Mouse (Mus musculus) C2C12 (cell line): ENCODE results near the gene Mrc2. TPM values are rescaled to one million over a fixed set of nuclear protein-coding genes. Genes with fewer than 3 reads are reported as not detected.

Experiments
- H3K27me3 ChIP-seq: one replicate; pipeline ENCODE4 v1.6.1; 2011; ENCODE audit not compliant: control insufficient read depth, insufficient read depth, insufficient read length
- H3K36me3 ChIP-seq: one replicate; pipeline ENCODE4 v1.6.1; 2011; ENCODE audit not compliant: control insufficient read depth, insufficient read depth
- H3K4me3 ChIP-seq: one replicate; pipeline ENCODE4 v1.5.1; 2011; ENCODE audit warnings: mild to moderate bottlenecking, control low read depth; ENCODE audit not compliant: poor library complexity, insufficient read depth, severe bottlenecking
- H3K79me2 ChIP-seq: one replicate; pipeline ENCODE4 v1.6.1; 2011; ENCODE audit not compliant: control insufficient read depth, insufficient read depth
- H3K79me3 ChIP-seq: one replicate; pipeline ENCODE4 v1.6.1; 2011; ENCODE audit warnings: low read depth, control low read depth
- H3ac ChIP-seq: one replicate; pipeline ENCODE3; 2011; ENCODE audit warnings: low read depth; ENCODE audit not compliant: control insufficient read depth, insufficient read length
- CEBPB ChIP-seq: IDR thresholded peaks from one replicate; pipeline ENCODE4 v1.6.1; 2011; ENCODE audit warnings: low read depth, mild to moderate bottlenecking, control low read depth, moderate library complexity
- CTCF ChIP-seq: IDR thresholded peaks from one replicate; pipeline ENCODE4 v1.5.1; 2011; ENCODE audit not compliant: control insufficient read depth, insufficient read depth, insufficient read length
- FOSL1 ChIP-seq: IDR thresholded peaks from one replicate; pipeline ENCODE4 v1.8.0; 2011; ENCODE audit warnings: mild to moderate bottlenecking, low read length; ENCODE audit not compliant: poor library complexity, insufficient read depth, severe bottlenecking
- MAX ChIP-seq: IDR thresholded peaks from one replicate; pipeline ENCODE4 v1.6.1; 2011; ENCODE audit warnings: mild to moderate bottlenecking, control low read depth
- MYOD1 ChIP-seq: IDR thresholded peaks from one replicate; pipeline ENCODE4 v1.6.1; 2011; ENCODE audit warnings: low read depth; ENCODE audit not compliant: control insufficient read depth, insufficient read length
- MYOG ChIP-seq: IDR thresholded peaks from one replicate; pipeline ENCODE4 v1.6.1; 2011; ENCODE audit not compliant: control insufficient read depth, insufficient read length; ENCODE audit errors: extremely low read depth
- USF1 ChIP-seq: IDR thresholded peaks from one replicate; pipeline ENCODE4 v1.6.1; 2011; ENCODE audit warnings: low read depth, mild to moderate bottlenecking, control low read depth, moderate library complexity
- polyA plus RNA-seq: library from polyadenylated mRNA; unstranded; fragments of >200 nt; fragmentation: generic; extraction: Trizol; gene quantifications from one replicate; pipeline ENCODE4 v1.2.1, GENCODE M21; 2012; ENCODE audit warnings: missing spikeins

Mrc2 gene
- polyA plus RNA-seq, 1 experiment = 28.7 TPM

- TF ChIP-seq MYOD1 = no peak
- TF ChIP-seq CEBPB = no peak
- no peak for TF ChIP-seq MAX
- no peaks in the 10 kb centered on the region for H3K79me3 ChIP-seq
- H3K79me2 ChIP-seq = no peaks in the 10 kb centered on the region
- H3K36me3 ChIP-seq = peaks cover 74% of the 10 kb centered on the region
- H3ac ChIP-seq = no peak overlapping the region
- H3K27me3 ChIP-seq = no peaks in the 10 kb centered on the region
- H3K4me3 ChIP-seq = no peak overlapping the region
These were observed 11.2 kb upstream of the Mrc2 start for GRCm38 (mm10) chr11:105281291-105281690.

- Histone ChIP-seq H3K79me2 (no peaks in the 10 kb centered on the region), H3K4me3 (no peak overlapping the region), H3K27me3 (no peaks in the 10 kb centered on the region), H3K79me3 (no peaks in the 10 kb centered on the region), H3K36me3 (peaks cover 73% of the 10 kb centered on the region), H3ac (no peak overlapping the region)
- no peak for TF ChIP-seq FOSL1
- TF ChIP-seq USF1 = no peak
- no peak for TF ChIP-seq CTCF
- no peak for TF ChIP-seq MAX
- TF ChIP-seq MYOD1 = no peak
- TF ChIP-seq CEBPB = no peak
- no peak for TF ChIP-seq MYOG
These were observed 10.5 kb upstream of the Mrc2 start for GRCm38 (mm10) chr11:105281763-105282459.

GRCm38 (mm10) chr11:105282460-105282859 lies 10.0 kb upstream of the Mrc2 start:
- H3K79me2 ChIP-seq = no peaks in the 10 kb centered on the region
- H3K36me3 ChIP-seq = peaks cover 73% of the 10 kb centered on the region
- H3K4me3 ChIP-seq = no peak overlapping the region
- no peak for TF ChIP-seq MAX
- TF ChIP-seq FOSL1 = no peak
- no peak for TF ChIP-seq CTCF
- no peak for TF ChIP-seq MYOG
- no peak for TF ChIP-seq MYOD1
- TF ChIP-seq USF1 = no peak
- TF ChIP-seq CEBPB = no peak
- no peak overlapping the region for H3ac ChIP-seq
- H3K27me3 ChIP-seq = no peaks in the 10 kb centered on the region
- H3K79me3 ChIP-seq = no peaks in the 10 kb centered on the region

- Histone ChIP-seq H3K79me2 (no peaks in the 10 kb centered on the region), H3K27me3 (no peaks in the 10 kb centered on the region), H3K36me3 (peaks cover 76% of the 10 kb centered on the region), H3K4me3 (no peak overlapping the region), H3ac (no peak overlapping the region), H3K79me3 (no peaks in the 10 kb centered on the region)
- TF ChIP-seq USF1 = no peak
- TF ChIP-seq CTCF = no peak
- no peak for TF ChIP-seq MYOD1
- no peak for TF ChIP-seq CEBPB
- no peak for TF ChIP-seq MYOG
- no peak for TF ChIP-seq MAX
- TF ChIP-seq FOSL1 = no peak
These were observed 9.4 kb upstream of the Mrc2 start for GRCm38 (mm10) chr11:105283016-105283415.

GRCm38 (mm10) chr11:105285720-105286119 lies 6.7 kb upstream of the Mrc2 start:
- peaks cover 61% of the 10 kb centered on the region for H3K36me3 ChIP-seq
- TF ChIP-seq CEBPB = no peak
- TF ChIP-seq USF1 = no peak
- no peak for TF ChIP-seq FOSL1
- no peak for TF ChIP-seq MYOG
- TF ChIP-seq MAX = no peak
- TF ChIP-seq MYOD1 = no peak
- no peak for TF ChIP-seq CTCF
- H3K4me3 ChIP-seq = no peak overlapping the region
- no peak overlapping the region for H3ac ChIP-seq
- no peaks in the 10 kb centered on the region for H3K27me3 ChIP-seq
- no peaks in the 10 kb centered on the region for H3K79me3 ChIP-seq
- H3K79me2 ChIP-seq = no peaks in the 10 kb centered on the region

GRCm38 (mm10) chr11:105289403-105289802 lies 3.0 kb upstream of the Mrc2 start:
- Histone ChIP-seq H3K79me2 (peaks cover 25% of the 10 kb centered on the region), H3K79me3 (peaks cover 15% of the 10 kb centered on the region), H3ac (no peak overlapping the region), H3K36me3 (peaks cover 25% of the 10 kb centered on the region), H3K4me3 (no peak overlapping the region), H3K27me3 (no peaks in the 10 kb centered on the region)
- no peak for TF ChIP-seq CTCF
- no peak for TF ChIP-seq FOSL1
- no peak for TF ChIP-seq MYOG
- no peak for TF ChIP-seq MAX
- no peak for TF ChIP-seq CEBPB
- TF ChIP-seq USF1 = no peak
- TF ChIP-seq MYOD1 = no peak
